Mouse (Mus musculus): ENCODE measurements around the gene Chst1. TPM values are rescaled to one million over a fixed set of nuclear protein-coding genes. Genes with fewer than 3 reads are reported as not detected.

Chst1 gene
- polyA plus RNA-seq, 1 experiment from 2014 or later = 27.3 TPM

DNA sequence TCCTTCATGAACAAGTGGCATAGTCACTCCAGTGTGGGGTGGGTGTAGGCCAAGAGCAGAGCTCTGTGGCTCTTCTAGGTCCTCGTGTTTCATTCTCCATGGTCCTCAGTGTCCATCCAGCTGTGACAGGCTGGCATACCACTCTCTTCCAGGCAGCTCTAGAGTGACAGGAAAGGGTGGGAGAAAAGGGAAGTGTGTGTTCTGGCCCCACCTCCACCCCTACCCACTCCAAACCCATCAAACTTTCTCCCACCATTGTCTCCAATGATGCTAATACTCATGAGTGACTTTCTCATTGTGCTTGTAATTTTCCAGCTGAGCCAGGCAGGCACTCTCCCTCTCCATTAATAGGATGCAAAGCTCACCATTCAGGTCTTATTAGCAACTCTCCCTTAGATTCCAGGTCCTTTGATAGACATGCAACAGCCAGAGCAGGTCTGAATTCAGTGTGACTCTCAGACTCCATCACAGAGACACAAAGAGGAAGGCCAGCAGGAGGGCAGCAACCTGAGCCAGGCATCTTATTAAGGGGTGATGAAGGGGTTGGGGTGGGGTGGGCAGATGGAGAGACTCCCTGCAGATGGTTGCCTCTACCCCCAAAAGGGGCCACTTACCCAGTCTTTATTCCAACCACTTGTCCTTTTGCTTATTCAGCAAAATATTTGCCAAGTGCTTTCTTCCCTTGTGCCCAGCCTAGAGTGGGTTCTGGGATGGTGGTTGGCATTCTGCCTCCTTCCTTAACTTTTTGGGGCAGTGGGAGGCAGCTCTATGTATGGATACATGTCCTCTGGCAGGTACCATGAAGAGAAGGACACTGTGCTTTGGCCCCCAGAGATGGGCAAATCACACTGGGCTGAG lies 59.0 kb downstream of the Chst1 start:
- Histone ChIP-seq H3K4me2 (ENCODE audit: low read length) (no peak overlapping the region), H3K4me1 (replicated peaks; ENCODE audit: control insufficient read depth, insufficient read depth, low read length) (no peaks in the 10 kb centered on the region), H3K9me3 (ENCODE audit: control insufficient read depth, low read length) (no peaks in the 10 kb centered on the region), H3K9ac (replicated peaks; ENCODE audit: low read depth, low read length) (no peak overlapping the region), H3K36me3 (ENCODE audit: control insufficient read depth, insufficient read depth) (no peaks in the 10 kb centered on the region), H3K4me3 (replicated peaks; ENCODE audit: low read length) (no peak overlapping the region), H3K27me3 (replicated peaks; ENCODE audit: control insufficient read depth, insufficient read depth, low read length) (no peaks in the 10 kb centered on the region), H3K27ac (ENCODE audit: low read length) (no peak overlapping the region)
- ATAC-seq = no peak
- WGBS = 25% methylated on average over 1 of the region's 1 CpGs

- Histone ChIP-seq H3K27me3 (replicated peaks; ENCODE audit: control insufficient read depth, insufficient read depth, low read length) (no peaks in the 10 kb centered on the region), H3K9me3 (ENCODE audit: control insufficient read depth, low read length) (no peaks in the 10 kb centered on the region), H3K27ac (ENCODE audit: low read length) (no peak overlapping the region), H3K4me2 (ENCODE audit: low read length) (no peak overlapping the region), H3K36me3 (ENCODE audit: control insufficient read depth, insufficient read depth) (no peaks in the 10 kb centered on the region), H3K4me3 (replicated peaks; ENCODE audit: low read length) (no peak overlapping the region), H3K9ac (replicated peaks; ENCODE audit: low read depth, low read length) (no peak overlapping the region), H3K4me1 (replicated peaks; ENCODE audit: control insufficient read depth, insufficient read depth, low read length) (no peaks in the 10 kb centered on the region)
- ATAC-seq = no peak
- WGBS = 81% methylated on average over 7 of the region's 7 CpGs
Observed at GRCm38 (mm10) chr2:92659491-92660035, 60.1 kb downstream of the Chst1 start.

DNA sequence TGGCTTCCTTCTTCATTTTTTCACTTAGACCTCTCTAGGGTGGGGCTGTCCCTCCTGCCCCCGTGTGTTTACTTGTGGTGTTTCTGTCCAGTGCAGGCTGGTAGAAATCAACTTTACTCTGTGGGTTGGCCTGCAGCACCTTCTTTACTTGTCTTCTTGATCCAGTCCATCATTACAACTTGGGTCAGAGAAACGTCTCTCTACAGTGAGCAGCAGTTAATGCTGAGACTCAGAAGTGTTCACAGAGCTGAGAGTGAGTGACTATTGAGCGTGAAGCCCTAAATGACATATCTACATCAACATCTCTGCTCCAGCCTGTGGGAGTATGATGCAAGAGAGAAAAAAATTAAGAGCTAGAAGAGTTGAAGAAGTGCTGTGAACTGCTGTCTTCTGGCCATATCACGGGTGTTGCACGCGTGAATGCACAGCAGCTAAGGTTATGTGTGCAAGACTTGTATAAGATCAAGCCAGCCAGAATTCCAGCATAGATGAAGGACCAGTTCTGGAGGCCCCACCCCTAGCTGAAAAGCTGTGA lies 63.1 kb downstream of the Chst1 start:
- no peak for ATAC-seq
- Histone ChIP-seq H3K9ac (replicated peaks; ENCODE audit: low read depth, low read length) (no peak overlapping the region), H3K4me3 (replicated peaks; ENCODE audit: low read length) (no peak overlapping the region), H3K27ac (ENCODE audit: low read length) (no peak overlapping the region), H3K27me3 (replicated peaks; ENCODE audit: control insufficient read depth, insufficient read depth, low read length) (no peaks in the 10 kb centered on the region), H3K9me3 (ENCODE audit: control insufficient read depth, low read length) (no peaks in the 10 kb centered on the region), H3K36me3 (ENCODE audit: control insufficient read depth, insufficient read depth) (no peaks in the 10 kb centered on the region), H3K4me2 (ENCODE audit: low read length) (no peak overlapping the region), H3K4me1 (replicated peaks; ENCODE audit: control insufficient read depth, insufficient read depth, low read length) (no peaks in the 10 kb centered on the region)
- WGBS = 94% methylated on average over 6 of the region's 6 CpGs

Small RNA genes lying within 50 kb of the gene (microRNA-seq; reads per million reads assigned to microRNA genes)
- not detected for gene Mir7221
- not detected for gene Mir7222

Other genes with a start within 250 kb of the Chst1 start
- 38.3 and 42.0 TPM in 2 replicates for gene Pex16, start 225.0 kb upstream of the Chst1 start, polyA plus RNA-seq (2015; fragmentation: Nextera tagmentation; extraction: Ambion mirVana)
- 1.4 and 2.4 TPM in 2 replicates for gene Large2, start 224.8 kb upstream of the Chst1 start, polyA plus RNA-seq (2015; fragmentation: Nextera tagmentation; extraction: Ambion mirVana)
- 5.7 and 8.6 TPM in 2 replicates for gene 1700029I15Rik, start 217.2 kb upstream of the Chst1 start, polyA plus RNA-seq (2015; fragmentation: Nextera tagmentation; extraction: Ambion mirVana)
- gene Mapk8ip1, start 198.4 kb upstream of the Chst1 start, polyA plus RNA-seq (2015; fragmentation: Nextera tagmentation; extraction: Ambion mirVana) = 101 TPM in 2 replicates
- 40.1 and 46.8 TPM in 2 replicates for gene Cry2, start 165.7 kb upstream of the Chst1 start, polyA plus RNA-seq (2015; fragmentation: Nextera tagmentation; extraction: Ambion mirVana)
- gene Slc35c1, start 139.2 kb upstream of the Chst1 start, polyA plus RNA-seq (2015; fragmentation: Nextera tagmentation; extraction: Ambion mirVana) = 10.6 and 12.7 TPM in 2 replicates